Comparison of ENCODE assay signal across 25 mouse cellular contexts in the genomic region with DNA sequence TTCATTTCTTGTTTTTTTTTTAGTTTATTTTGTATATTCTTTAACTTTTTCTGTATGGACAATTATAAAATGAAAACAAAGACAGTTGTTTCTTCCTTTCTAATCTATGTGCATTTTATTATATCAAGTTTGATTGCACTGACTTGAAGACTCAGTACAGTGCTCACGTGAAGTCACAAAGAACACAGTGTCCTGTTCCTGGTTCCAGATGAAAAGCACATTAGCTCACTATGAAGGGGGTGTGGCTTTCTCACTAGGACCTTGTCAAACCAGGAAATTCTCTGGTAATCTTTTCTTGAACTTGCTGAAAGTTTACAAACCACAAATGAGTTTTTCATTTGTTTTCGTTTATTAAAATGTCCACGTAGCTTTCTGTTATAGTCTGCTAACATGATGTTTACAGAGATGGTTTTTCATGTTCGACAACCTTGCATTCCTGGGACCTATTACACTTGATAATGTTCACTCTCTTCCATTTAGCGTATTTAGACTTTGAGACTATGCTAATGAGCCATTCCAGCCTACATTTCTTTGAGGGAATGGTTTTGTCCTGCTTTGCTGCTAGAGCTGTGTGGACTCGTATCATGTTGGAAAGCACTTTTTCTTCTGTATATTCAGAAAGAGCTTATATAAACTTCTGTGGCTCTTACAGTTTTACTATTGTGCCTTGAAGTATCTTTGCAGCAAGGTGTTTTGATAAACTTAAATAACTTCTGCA. TPM values are rescaled to one million over a fixed set of nuclear protein-coding genes. Genes with fewer than 3 reads are reported as not detected.
DNase-seq lines count a peak whose midpoint lies in the region; ATAC-seq and TF ChIP-seq lines count a peak whose summit lies in the region.
"Had no signal": no experiment of that assay in that cellular context is flagged by ENCODE, and none has a peak within 500 bp of the region (broad histone marks: within the 10 kb centered on the region; RNA-seq: fewer than 3 reads in every experiment).

No protein-coding gene starts in this region.

- no peaks in the 10 kb centered on the region for H3K36me3 ChIP-seq in kidney, adult 2 months (ENCODE audit: control insufficient read depth, insufficient read depth, low read length)
- H3K36me3 ChIP-seq in kidney, embryonic 15.5 days, result no peaks in the 10 kb centered on the region
- no peaks in the 10 kb centered on the region for H3K36me3 ChIP-seq in intestine, embryonic 16.5 days (ENCODE audit: control insufficient read depth, insufficient read depth, low read length)
- no peaks in the 10 kb centered on the region for H3K36me3 ChIP-seq in stomach, postnatal 0 days (ENCODE audit: control insufficient read depth, insufficient read depth, low read length)
- H3K36me3 ChIP-seq in thymus, adult 2 months (ENCODE audit: control insufficient read depth, insufficient read depth, low read length), result no peaks in the 10 kb centered on the region
- H3K36me3 ChIP-seq: forebrain, embryonic 12.5 days; heart, embryonic 10.5 days; heart, embryonic 15.5 days had no signal

- no peak for TF ChIP-seq EP300 in stomach, postnatal 0 days (optimal IDR thresholded peaks at IDR 0.05)

- no peak for TF ChIP-seq CTCF in kidney, adult 2 months (conservative IDR thresholded peaks at IDR 0.05; ENCODE audit: insufficient read depth, insufficient read length, low read depth, low read length)
- no peak for TF ChIP-seq CTCF in stomach, postnatal 0 days (IDR thresholded peaks at IDR 0.05; ENCODE audit: low read depth)
- TF ChIP-seq CTCF in thymus, adult 2 months (IDR thresholded peaks at IDR 0.05; ENCODE audit: borderline replicate concordance, control insufficient read depth, extremely low read depth, insufficient read depth, low read length, poor library complexity), result no peak

- ATAC-seq in kidney, embryonic 15.5 days (replicated peaks; ENCODE audit: low FRiP score), result no peak
- peak; percentile 92 for ATAC-seq in intestine, embryonic 16.5 days
- peak; percentile 89 for ATAC-seq in stomach, postnatal 0 days (ENCODE audit: low FRiP score, low TSS enrichment)
- ATAC-seq: hindbrain, postnatal 0 days had no signal

- peak; percentile 74 for DNase-seq in kidney, adult 2 months
- no peak for DNase-seq in kidney, postnatal 4 days
- DNase-seq in kidney, postnatal 25 days, result peak; percentile 43 to 64
- DNase-seq in stomach, postnatal 0 days (ENCODE audit: low spot score), result peak; percentile 28
- DNase-seq in frontal cortex, adult 2 months (ENCODE audit: extremely low spot score in 1 of 2, low spot score in 1 of 2), result no peak
- DNase-seq in thymus, adult 2 months, result no peak
- DNase-seq: adrenal gland, postnatal 25 days; cerebellum, adult 11-12 months; cerebellum, adult 9-11 months; gastrocnemius, postnatal 25 days; layer of hippocampus, adult 9-11 months; liver; lung, adult 2 months; lung, postnatal 10 days; midbrain, embryonic 14.5 days; thymus, adult 18-20 months; thymus, postnatal 4 days had no signal

- no peak overlapping the region for H3K27ac ChIP-seq in kidney, adult 2 months (ENCODE audit: insufficient read depth, low read depth, low read length)
- H3K27ac ChIP-seq in kidney, embryonic 15.5 days, result no peak overlapping the region
- peak overlapping the region; percentile 37 for H3K27ac ChIP-seq in intestine, embryonic 16.5 days (ENCODE audit: low read length)
- no peak overlapping the region for H3K27ac ChIP-seq in stomach, postnatal 0 days (replicated peaks)
- H3K27ac ChIP-seq in thymus, adult 2 months (ENCODE audit: control insufficient read depth, insufficient read depth, low read length), result no peak overlapping the region
- H3K27ac ChIP-seq: forebrain, embryonic 12.5 days; heart, embryonic 10.5 days; heart, embryonic 15.5 days; hindbrain, postnatal 0 days; liver, embryonic 14.5 days; macrophage had no signal

- WGBS in kidney, adult 2 months, result 36% methylated on average over 6 of the region's 6 CpGs
- 79% methylated on average over 6 of the region's 6 CpGs for WGBS in kidney, embryonic 15.5 days
- 46% methylated on average over 6 of the region's 6 CpGs for WGBS in intestine, embryonic 16.5 days
- 41% methylated on average over 6 of the region's 6 CpGs for WGBS in stomach, postnatal 0 days
- WGBS in thymus, adult 2 months, result 86% methylated on average over 6 of the region's 6 CpGs

- no peak overlapping the region for H3K4me2 ChIP-seq in kidney, embryonic 15.5 days
- no peak overlapping the region for H3K4me2 ChIP-seq in intestine, embryonic 16.5 days (ENCODE audit: low read depth, low read length)
- H3K4me2 ChIP-seq in stomach, postnatal 0 days (replicated peaks; ENCODE audit: low read depth), result no peak overlapping the region
- H3K4me2 ChIP-seq: forebrain, embryonic 12.5 days; heart, embryonic 15.5 days had no signal

- no peak overlapping the region for H3K4me3 ChIP-seq in kidney, adult 2 months (ENCODE audit: insufficient read depth, low read depth, low read length)
- no peak overlapping the region for H3K4me3 ChIP-seq in kidney, embryonic 15.5 days (replicated peaks)
- no peak overlapping the region for H3K4me3 ChIP-seq in intestine, embryonic 16.5 days (ENCODE audit: low read length)
- H3K4me3 ChIP-seq in stomach, postnatal 0 days (ENCODE audit: low read depth, low read length), result no peak overlapping the region
- H3K4me3 ChIP-seq in thymus, adult 2 months (ENCODE audit: control insufficient read depth, insufficient read depth, low read length), result no peak overlapping the region
- H3K4me3 ChIP-seq: forebrain, embryonic 12.5 days; heart, embryonic 10.5 days; heart, embryonic 15.5 days had no signal

- H3K9ac ChIP-seq in kidney, embryonic 15.5 days, result no peak overlapping the region
- no peak overlapping the region for H3K9ac ChIP-seq in intestine, embryonic 16.5 days (ENCODE audit: low read depth, low read length)
- no peak overlapping the region for H3K9ac ChIP-seq in stomach, postnatal 0 days (ENCODE audit: low read length)
- H3K9ac ChIP-seq: forebrain, embryonic 12.5 days; heart, embryonic 15.5 days; liver, embryonic 14.5 days had no signal

- H3K9me3 ChIP-seq in kidney, embryonic 15.5 days (replicated peaks), result no peaks in the 10 kb centered on the region
- H3K9me3 ChIP-seq in intestine, embryonic 16.5 days (ENCODE audit: control insufficient read depth, low read length), result no peaks in the 10 kb centered on the region
- H3K9me3 ChIP-seq in stomach, postnatal 0 days (ENCODE audit: control insufficient read depth, low read length), result no peaks in the 10 kb centered on the region
- H3K9me3 ChIP-seq: forebrain, embryonic 12.5 days; heart, embryonic 10.5 days; heart, embryonic 15.5 days had no signal

- no peaks in the 10 kb centered on the region for H3K27me3 ChIP-seq in kidney, adult 2 months (replicated peaks; ENCODE audit: control insufficient read depth, insufficient read depth, low read length)
- no peaks in the 10 kb centered on the region for H3K27me3 ChIP-seq in kidney, embryonic 15.5 days
- H3K27me3 ChIP-seq in intestine, embryonic 16.5 days (replicated peaks; ENCODE audit: control insufficient read depth, insufficient read depth, low read length), result no peaks in the 10 kb centered on the region
- no peaks in the 10 kb centered on the region for H3K27me3 ChIP-seq in stomach, postnatal 0 days (ENCODE audit: control insufficient read depth, insufficient read depth, low read length)
- no peaks in the 10 kb centered on the region for H3K27me3 ChIP-seq in thymus, adult 2 months (ENCODE audit: control insufficient read depth, insufficient read depth, low read length)
- H3K27me3 ChIP-seq: forebrain, embryonic 12.5 days; heart, embryonic 15.5 days had no signal

- H3K4me1 ChIP-seq in kidney, adult 2 months (ENCODE audit: control insufficient read depth, insufficient read depth, low read length), result no peaks in the 10 kb centered on the region; the same call in 1 of the 2 replicates
- H3K4me1 ChIP-seq in kidney, embryonic 15.5 days, result no peaks in the 10 kb centered on the region
- H3K4me1 ChIP-seq in intestine, embryonic 16.5 days (ENCODE audit: control insufficient read depth, insufficient read depth, low read length), result 0 out of 2 replicates have a peak, but pooled peaks cover 5% of the 10 kb centered on the region
- H3K4me1 ChIP-seq in stomach, postnatal 0 days (replicated peaks; ENCODE audit: control insufficient read depth, insufficient read depth), result no peaks in the 10 kb centered on the region
- H3K4me1 ChIP-seq in thymus, adult 2 months (replicated peaks; ENCODE audit: control insufficient read depth, insufficient read depth, low read length), result no peaks in the 10 kb centered on the region
- H3K4me1 ChIP-seq: forebrain, embryonic 12.5 days; heart, embryonic 10.5 days had no signal

- no peak for TF ChIP-seq POLR2A in kidney, adult 2 months (IDR thresholded peaks at IDR 0.05; ENCODE audit: low read depth, low read length)
- no peak for TF ChIP-seq POLR2A in thymus, adult 2 months (IDR thresholded peaks at IDR 0.05; ENCODE audit: control insufficient read depth, extremely low read depth, insufficient read depth, low read length, poor library complexity)

RNA-seq across cellular contexts. Expression of a gene that starts 28.5 kb away (rescaled TPM):
- polyA plus RNA-seq in kidney, adult 2 months (2012; rRNA removed), result 0.41 and 0.87 TPM in 2 replicates
- polyA plus RNA-seq in kidney, embryonic 15.5 days (2015; fragmentation: Nextera tagmentation; extraction: Ambion mirVana), result 0.12 and 0.55 TPM in 2 replicates
- polyA plus RNA-seq in intestine, embryonic 16.5 days (2015; fragmentation: Nextera tagmentation; extraction: Ambion mirVana), result 0.67 and 1.3 TPM in 2 replicates
- 5.2 and 6.2 TPM in 2 replicates for polyA plus RNA-seq in stomach, postnatal 0 days (2015; fragmentation: Nextera tagmentation; extraction: Ambion mirVana)
- polyA plus RNA-seq in frontal cortex, adult 2 months (2012; rRNA removed), result 1.0 and 1.5 TPM in 2 replicates
- 0.12 and 0.22 TPM in 2 replicates for polyA plus RNA-seq in thymus, adult 2 months (2012; rRNA removed)
- polyA plus RNA-seq: liver, embryonic 14.5 days; macrophage had no signal

RNA-seq across cellular contexts. Expression of a gene that starts 55.8 kb away (rescaled TPM):
- 9.6 and 12.2 TPM in 2 replicates for polyA plus RNA-seq in kidney, adult 2 months (2012; rRNA removed)
- 168 and 188 TPM in 2 replicates for polyA plus RNA-seq in kidney, embryonic 15.5 days (2015; fragmentation: Nextera tagmentation; extraction: Ambion mirVana)
- 167 and 172 TPM in 2 replicates for polyA plus RNA-seq in intestine, embryonic 16.5 days (2015; fragmentation: Nextera tagmentation; extraction: Ambion mirVana)
- polyA plus RNA-seq in stomach, postnatal 0 days (2015; fragmentation: Nextera tagmentation; extraction: Ambion mirVana), result 103 and 113 TPM in 2 replicates
- 25.1 and 32.3 TPM in 2 replicates for polyA plus RNA-seq in frontal cortex, adult 2 months (2012; rRNA removed)
- 6.7 and 11.1 TPM in 2 replicates for polyA plus RNA-seq in thymus, adult 2 months (2012; rRNA removed)

RNA-seq across cellular contexts. Expression of a gene that starts 55.9 kb away (rescaled TPM):
- polyA plus RNA-seq in kidney, adult 2 months (2012; rRNA removed), result 11.6 and 13.5 TPM in 2 replicates
- polyA plus RNA-seq in kidney, embryonic 15.5 days (2015; fragmentation: Nextera tagmentation; extraction: Ambion mirVana), result 25.2 and 27.5 TPM in 2 replicates
- polyA plus RNA-seq in intestine, embryonic 16.5 days (2015; fragmentation: Nextera tagmentation; extraction: Ambion mirVana), result 24.9 and 30.1 TPM in 2 replicates
- 49.7 and 51.2 TPM in 2 replicates for polyA plus RNA-seq in stomach, postnatal 0 days (2015; fragmentation: Nextera tagmentation; extraction: Ambion mirVana)
- polyA plus RNA-seq in frontal cortex, adult 2 months (2012; rRNA removed), result 8.3 and 9.9 TPM in 2 replicates
- 0.51 and 0.86 TPM in 2 replicates for polyA plus RNA-seq in thymus, adult 2 months (2012; rRNA removed)

Comparison
In these comparisons a context has a peak if more than half of its experiments do, and no peak if none do; other contexts are left out.
1. DNase-seq: peak in kidney, adult 2 months (single experiment), kidney, postnatal 25 days (2 of 2) and stomach, postnatal 0 days (single experiment); none in kidney, postnatal 4 days (0 of 2), frontal cortex, adult 2 months (0 of 2) and thymus, adult 2 months (single experiment).